Mouse (Mus musculus): Measurements from ENCODE around the gene Tex22.

DNA sequence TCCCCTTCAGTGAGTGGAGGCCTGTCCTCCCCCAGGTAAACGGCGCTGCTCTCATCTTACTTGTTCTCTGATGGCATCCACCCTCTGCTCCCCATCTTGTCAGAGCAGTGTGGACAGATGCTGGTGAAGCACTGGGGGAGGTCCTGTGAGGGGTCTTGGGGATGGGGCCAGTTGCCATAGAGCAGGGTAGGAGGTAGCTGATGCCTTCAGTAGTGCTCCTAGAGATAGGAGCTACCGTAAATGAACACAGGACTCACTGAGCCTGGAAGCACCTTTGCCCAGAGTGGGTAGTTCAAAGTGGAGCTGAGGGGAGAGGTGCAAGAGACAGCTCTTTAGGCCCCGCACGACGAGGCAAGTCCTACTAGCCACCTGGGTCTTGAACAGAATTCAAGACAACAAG is 4.9 kb upstream of the Tex22 start:
- TF ChIP-seq POLR2A (IDR thresholded peaks at IDR 0.05; ENCODE audit: borderline replicate concordance, control insufficient read depth, low read depth, low read length): no peak
- TF ChIP-seq CTCF (IDR thresholded peaks at IDR 0.05; ENCODE audit: control insufficient read depth, insufficient read depth, low read length): no peak
